Mouse (Mus musculus): Measurements from ENCODE around the gene Cdk5r2.

Cdk5r2 gene

DNA sequence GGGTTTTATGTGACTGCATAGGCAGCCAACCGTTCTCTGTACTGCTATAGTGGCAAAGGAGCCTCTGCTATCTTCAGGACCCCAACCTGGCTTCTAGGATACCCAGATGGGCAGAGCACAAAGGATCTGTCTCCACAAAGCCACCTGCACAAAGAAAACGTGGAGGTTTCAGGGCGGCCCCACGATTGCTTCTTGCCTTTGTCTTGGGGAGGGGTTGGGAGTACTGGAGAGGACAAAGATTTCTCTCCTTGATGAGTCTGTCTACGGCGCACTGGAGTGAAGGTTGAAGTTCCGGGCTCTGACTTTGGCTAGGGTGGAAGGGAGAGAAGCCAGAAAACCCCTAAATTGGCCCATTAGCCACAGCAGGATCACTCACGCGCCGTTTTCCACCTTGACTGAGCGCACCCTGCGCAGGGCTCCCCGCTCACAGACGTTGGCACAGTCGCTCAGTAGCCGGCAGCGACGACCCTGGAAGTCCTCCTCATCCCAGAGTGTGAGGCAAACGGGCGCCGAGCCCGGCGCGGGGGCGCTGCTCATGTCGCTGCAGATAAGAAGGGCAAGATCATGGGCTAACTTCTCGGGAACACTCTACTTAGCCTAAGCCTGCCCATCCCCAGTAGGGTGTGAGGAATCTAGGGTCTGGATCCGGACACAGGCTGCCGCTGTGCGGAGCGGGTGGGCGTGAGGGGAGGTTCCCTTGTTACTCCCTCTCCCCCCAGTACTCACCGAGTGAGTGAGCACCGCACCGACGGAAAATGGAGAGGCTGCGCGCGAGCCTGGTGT lies 37.8 kb downstream of the Cdk5r2 start:
- Histone ChIP-seq H3K27me3 (ENCODE audit: control insufficient read depth, insufficient read depth, low read length, poor library complexity, severe bottlenecking) (no peaks in the 10 kb centered on the region; the same call in 1 of the 2 replicates), H3K36me3 (ENCODE audit: control insufficient read depth, insufficient read depth, low read length, poor library complexity, severe bottlenecking) (no peaks in the 10 kb centered on the region)
- no peak for DNase-seq (ENCODE audit: low read depth, low spot score)

DNA sequence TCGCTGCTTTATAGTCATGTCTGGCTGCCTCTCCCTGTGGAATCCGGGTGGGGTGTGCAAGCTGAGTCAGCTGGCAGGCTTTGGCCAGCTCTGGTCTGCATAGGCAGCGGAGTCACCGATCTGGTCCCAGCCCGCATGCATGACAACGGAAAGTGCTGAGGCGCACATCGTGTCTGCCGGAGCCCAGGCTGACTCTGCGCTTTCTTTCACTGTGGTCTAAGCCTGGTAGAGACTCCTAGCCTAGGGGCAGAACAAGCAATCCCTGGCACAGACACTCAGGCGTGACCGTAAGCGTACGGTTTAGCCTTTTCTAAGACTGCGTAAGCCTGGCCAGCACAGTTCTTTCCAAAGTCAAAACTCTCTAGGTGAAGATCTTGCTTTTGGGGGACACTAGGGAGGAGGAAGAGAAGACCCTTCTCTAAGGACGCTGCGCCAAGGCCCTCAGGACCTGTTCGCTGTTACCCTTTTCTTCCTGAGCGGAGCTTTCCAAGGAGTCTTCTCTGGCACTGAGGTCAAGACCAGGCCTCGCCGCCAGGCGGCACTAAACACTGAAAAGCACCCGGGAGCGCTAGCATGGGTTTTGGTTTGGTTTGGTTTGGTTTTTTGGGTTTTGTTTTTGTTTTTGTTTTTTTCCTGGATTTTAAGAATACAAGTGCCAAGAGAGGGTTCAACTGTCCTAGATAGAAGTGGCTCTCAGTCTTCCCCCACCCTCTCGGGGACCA lies 38.6 kb downstream of the Cdk5r2 start, which contains the start of gene Cryba2:
Gene Cryba2 (minus strand): TSS at position 10 of the 722 bp plus-strand sequence.
- Histone ChIP-seq H3K36me3 (ENCODE audit: control insufficient read depth, insufficient read depth, low read length, poor library complexity, severe bottlenecking) (no peaks in the 10 kb centered on the region), H3K27me3 (ENCODE audit: control insufficient read depth, insufficient read depth, low read length, poor library complexity, severe bottlenecking) (no peaks in the 10 kb centered on the region; the same call in 1 of the 2 replicates)
- peak; percentile 29 for DNase-seq (ENCODE audit: low read depth, low spot score)

DNA sequence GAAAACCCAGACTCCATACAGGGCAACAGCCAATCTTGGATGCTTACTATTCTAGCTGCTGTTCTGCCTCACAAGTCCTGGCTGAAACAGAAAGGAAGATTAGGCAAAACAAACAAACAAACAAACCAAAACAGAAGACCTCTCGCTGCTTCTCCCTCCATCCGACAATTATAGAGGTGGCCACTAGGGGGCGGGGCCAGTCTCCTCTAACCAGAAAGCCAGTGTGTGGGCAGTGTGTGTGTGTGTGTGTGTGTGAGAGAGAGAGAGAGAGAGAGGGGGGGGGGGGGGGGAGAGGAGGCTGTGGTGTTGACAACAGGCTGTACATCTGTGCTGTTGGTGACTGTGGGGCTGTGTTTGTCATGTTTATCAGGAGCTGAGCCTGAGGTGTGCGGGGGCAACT lies 40.2 kb downstream of the Cdk5r2 start:
- Histone ChIP-seq H3K27me3 (ENCODE audit: control insufficient read depth, insufficient read depth, low read length, poor library complexity, severe bottlenecking) (no peaks in the 10 kb centered on the region; the same call in 1 of the 2 replicates), H3K36me3 (ENCODE audit: control insufficient read depth, insufficient read depth, low read length, poor library complexity, severe bottlenecking) (no peaks in the 10 kb centered on the region)
- DNase-seq (ENCODE audit: low read depth, low spot score) = peak; percentile 64

DNA sequence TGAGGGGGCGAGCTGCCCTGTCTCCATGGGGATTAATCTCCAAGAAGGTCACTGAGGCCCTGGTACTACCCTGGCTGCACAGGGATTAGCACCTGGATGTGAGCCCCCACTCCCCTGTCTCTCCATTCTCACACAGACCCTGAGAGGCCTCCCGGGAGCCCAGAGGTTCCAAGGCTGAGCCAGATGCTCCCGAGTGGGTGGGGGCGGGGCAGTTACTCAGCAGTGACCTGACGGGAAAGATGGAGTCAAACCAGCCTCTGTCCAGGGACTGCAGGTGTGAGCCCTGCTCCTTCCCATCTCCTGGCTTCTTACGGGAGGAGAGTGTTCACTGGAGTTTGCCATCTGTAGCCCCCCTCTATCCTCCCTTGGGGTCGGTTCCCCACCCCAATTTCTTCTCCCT lies 43.2 kb downstream of the Cdk5r2 start:
- no peaks in the 10 kb centered on the region for H3K36me3 ChIP-seq (ENCODE audit: control insufficient read depth, insufficient read depth, low read length, poor library complexity, severe bottlenecking)
- no peak for DNase-seq (ENCODE audit: low read depth, low spot score)

DNA sequence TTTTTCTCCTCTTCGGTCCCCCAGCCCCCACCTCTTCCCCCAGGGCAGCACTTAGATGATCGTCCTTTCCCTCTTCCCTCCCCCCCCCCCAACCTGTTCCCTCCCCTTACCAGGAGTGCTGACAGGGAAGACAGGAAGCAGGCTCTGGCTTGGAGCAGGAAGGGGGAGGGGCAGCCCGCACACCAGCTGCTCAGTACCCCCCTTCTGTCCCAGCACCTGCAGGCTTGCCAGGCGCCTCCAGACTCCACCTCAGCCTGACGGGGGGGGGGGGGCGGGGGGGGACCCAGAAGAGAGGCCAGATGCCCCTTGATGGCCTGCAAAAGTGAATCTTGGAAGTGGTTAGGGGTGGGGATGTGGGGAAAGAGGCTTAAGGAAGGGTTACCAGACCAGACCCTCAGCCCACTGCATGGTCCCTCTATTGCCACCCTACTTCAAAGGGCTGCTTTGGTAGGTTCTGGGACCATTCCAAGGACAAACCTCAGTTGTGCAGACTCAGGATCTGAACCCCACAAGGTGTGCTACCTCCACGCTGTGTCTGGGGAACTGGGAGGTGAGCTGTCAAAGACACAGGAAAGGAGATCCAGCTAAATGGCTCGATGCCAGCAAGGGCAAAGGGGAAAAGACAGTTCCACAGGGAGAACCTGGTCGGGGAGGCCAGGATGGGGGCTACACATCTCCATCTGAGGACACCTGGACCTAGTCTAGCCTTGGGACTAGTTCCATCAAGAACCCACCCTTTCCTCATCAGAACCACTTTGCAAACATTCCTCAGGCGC lies 44.1 kb downstream of the Cdk5r2 start:
- DNase-seq (ENCODE audit: low read depth, low spot score) = no peak
- Histone ChIP-seq H3K27me3 (ENCODE audit: control insufficient read depth, insufficient read depth, low read length, poor library complexity, severe bottlenecking) (no peaks in the 10 kb centered on the region), H3K36me3 (ENCODE audit: control insufficient read depth, insufficient read depth, low read length, poor library complexity, severe bottlenecking) (no peaks in the 10 kb centered on the region)

More for the DNA sequence above, 43.2 kb downstream of the Cdk5r2 start:
- no peaks in the 10 kb centered on the region; the same call in 1 of the 2 replicates for H3K27me3 ChIP-seq (ENCODE audit: control insufficient read depth, insufficient read depth, low read length, poor library complexity, severe bottlenecking)

DNA sequence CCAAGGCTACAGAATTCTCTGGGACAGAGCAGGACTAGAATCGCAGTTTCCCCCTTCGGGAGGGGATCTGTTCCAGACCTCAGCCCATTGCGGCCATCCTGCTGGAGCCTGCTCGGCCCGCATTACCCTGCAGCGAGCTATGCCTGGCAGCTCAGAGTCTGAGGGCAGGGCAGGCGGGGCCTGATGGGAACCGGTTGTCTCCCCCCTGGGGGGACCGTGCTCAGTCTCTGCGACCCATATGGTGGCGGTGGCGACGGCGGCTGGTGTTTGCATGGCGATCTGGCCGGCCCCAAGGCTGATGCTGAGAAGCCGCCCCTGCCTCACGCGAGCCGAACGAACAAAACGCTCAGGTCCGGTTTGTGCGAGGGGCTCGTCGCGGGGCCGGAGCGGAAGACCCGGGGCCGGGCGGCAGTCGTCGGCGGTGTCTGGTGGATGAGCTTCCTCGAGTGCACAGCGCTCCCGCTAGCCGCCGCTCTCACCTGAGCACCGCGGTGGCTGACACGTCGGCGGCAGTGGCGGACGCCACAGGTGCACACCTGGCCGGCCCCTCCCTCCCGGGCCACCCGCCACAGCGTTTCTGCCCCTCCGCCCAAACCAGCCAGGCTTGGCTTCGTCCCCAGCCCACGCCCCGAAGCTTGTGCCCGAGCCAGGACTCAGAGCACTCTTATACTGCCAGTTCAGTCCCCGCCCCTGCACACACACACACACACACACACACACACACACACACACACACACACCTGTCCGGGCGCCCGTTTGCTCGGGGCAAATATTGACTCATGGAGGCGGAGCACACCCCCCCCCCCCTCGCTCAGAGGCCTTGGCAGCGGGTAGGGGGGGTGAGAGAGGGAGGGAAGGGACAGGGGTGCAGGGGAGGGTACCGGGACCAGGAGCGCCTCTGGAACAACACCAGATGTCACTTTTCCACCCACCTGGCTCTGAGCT lies 45.9 kb downstream of the Cdk5r2 start:
- no peak for DNase-seq (ENCODE audit: low read depth, low spot score)
- H3K36me3 ChIP-seq (ENCODE audit: control insufficient read depth, insufficient read depth, low read length, poor library complexity, severe bottlenecking) = no peaks in the 10 kb centered on the region
- no peaks in the 10 kb centered on the region for H3K27me3 ChIP-seq (ENCODE audit: control insufficient read depth, insufficient read depth, low read length, poor library complexity, severe bottlenecking)

DNA sequence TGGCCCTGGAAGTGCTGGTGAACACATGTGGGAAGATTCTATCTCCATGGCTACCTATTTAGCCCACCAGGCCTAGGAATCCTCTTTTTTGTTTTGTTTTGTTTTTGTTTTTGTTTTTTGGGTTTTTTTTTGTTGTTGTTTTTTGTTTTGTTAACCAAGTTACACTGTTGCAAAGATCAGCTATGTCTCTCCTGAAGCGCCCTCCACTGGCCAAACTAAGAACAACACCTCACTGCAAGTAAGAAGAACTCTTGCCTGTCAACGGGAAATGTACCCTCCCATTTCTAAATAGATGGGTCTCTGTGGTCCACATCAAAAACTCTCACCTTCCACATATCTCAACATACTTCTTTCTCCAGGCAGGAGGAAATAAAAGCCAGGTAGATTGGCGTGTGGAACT lies 47.0 kb downstream of the Cdk5r2 start:
- H3K36me3 ChIP-seq (ENCODE audit: control insufficient read depth, insufficient read depth, low read length, poor library complexity, severe bottlenecking) = no peaks in the 10 kb centered on the region
- DNase-seq (ENCODE audit: low read depth, low spot score) = peak; percentile 63

DNA sequence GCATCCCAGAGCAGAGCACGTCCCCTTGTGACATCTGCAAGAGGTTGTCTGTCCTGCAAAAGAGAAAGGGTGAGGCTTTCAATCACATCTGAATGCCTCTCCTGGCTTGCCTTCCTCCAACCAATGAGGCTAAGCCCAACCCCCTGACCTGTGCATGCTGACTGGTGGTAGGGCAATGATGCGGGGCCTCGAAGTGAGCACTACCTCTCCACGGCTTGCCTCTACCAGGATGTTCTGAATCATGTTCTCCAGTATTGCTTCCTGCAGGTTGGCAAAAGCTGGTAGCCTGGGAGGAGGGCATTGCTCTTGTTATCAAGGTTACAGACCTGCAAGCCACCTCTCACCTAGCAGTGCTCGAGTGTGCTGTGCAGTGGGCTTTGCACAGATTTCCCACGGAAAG lies 47.5 kb downstream of the Cdk5r2 start:
- no peak for DNase-seq (ENCODE audit: low read depth, low spot score)
- H3K36me3 ChIP-seq (ENCODE audit: control insufficient read depth, insufficient read depth, low read length, poor library complexity, severe bottlenecking) = no peaks in the 10 kb centered on the region
- no peaks in the 10 kb centered on the region for H3K27me3 ChIP-seq (ENCODE audit: control insufficient read depth, insufficient read depth, low read length, poor library complexity, severe bottlenecking)

More for the DNA sequence above, 47.0 kb downstream of the Cdk5r2 start:
- H3K27me3 ChIP-seq (ENCODE audit: control insufficient read depth, insufficient read depth, low read length, poor library complexity, severe bottlenecking) = no peaks in the 10 kb centered on the region

Measured in splenic B cell, adult 2 months (primary cell).